In genomic region chr9:69290018-69290880, GRCm38 (mm10) we compare ENCODE assay signal across 8 mouse cellular contexts.
DNase-seq lines count a peak whose midpoint lies in the region; ATAC-seq and TF ChIP-seq lines count a peak whose summit lies in the region.

No protein-coding gene starts in this region.

- peak overlapping the region; percentile 47 for H3K4me3 ChIP-seq in bone marrow, adult 2 months (replicated peaks; ENCODE audit: control insufficient read depth, low read depth, low read length)
- peak overlapping the region; percentile 83 for H3K4me3 ChIP-seq in forebrain, embryonic 10.5 days
- peak overlapping the region; percentile 70 for H3K4me3 ChIP-seq in hindbrain, embryonic 12.5 days
- H3K4me3 ChIP-seq in limb, embryonic 14.5 days (replicated peaks; ENCODE audit: low read length): peak overlapping the region; percentile 63
- H3K4me3 ChIP-seq in midbrain, embryonic 13.5 days (replicated peaks): peak overlapping the region; percentile 59
- H3K4me3 ChIP-seq in stomach, postnatal 0 days (ENCODE audit: low read depth, low read length): peak overlapping the region; percentile 72

- no peak overlapping the region; the same call in 1 of the 2 replicates for H3K27ac ChIP-seq in bone marrow, adult 2 months (ENCODE audit: control insufficient read depth, insufficient read depth, low read depth, low read length, poor library complexity)
- H3K27ac ChIP-seq in forebrain, embryonic 10.5 days: peak overlapping the region; percentile 87
- H3K27ac ChIP-seq in hindbrain, embryonic 12.5 days: no peak overlapping the region; the same call in 1 of the 2 replicates
- H3K27ac ChIP-seq in limb, embryonic 14.5 days (replicated peaks; ENCODE audit: low read depth, low read length): no peak overlapping the region
- H3K27ac ChIP-seq in midbrain, embryonic 13.5 days: peak overlapping the region; percentile 62
- H3K27ac ChIP-seq in stomach, postnatal 0 days (replicated peaks): peak overlapping the region; percentile 49

- TF ChIP-seq CTCF in bone marrow, adult 2 months (IDR thresholded peaks at IDR 0.05; ENCODE audit: control insufficient read depth, insufficient read depth, low read length): no peak
- TF ChIP-seq CTCF in stomach, postnatal 0 days (IDR thresholded peaks at IDR 0.05; ENCODE audit: low read depth): no peak

- H3K27me3 ChIP-seq in forebrain, embryonic 10.5 days (ENCODE audit: poor library complexity, severe bottlenecking): peaks cover 64% of the 10 kb centered on the region
- peaks cover 32% of the 10 kb centered on the region for H3K27me3 ChIP-seq in hindbrain, embryonic 12.5 days
- H3K27me3 ChIP-seq in limb, embryonic 14.5 days (ENCODE audit: control insufficient read depth, insufficient read depth, low read length): peaks cover 13% of the 10 kb centered on the region; the same call in 1 of the 2 replicates
- H3K27me3 ChIP-seq in midbrain, embryonic 13.5 days: peaks cover 49% of the 10 kb centered on the region
- H3K27me3 ChIP-seq in stomach, postnatal 0 days (ENCODE audit: control insufficient read depth, insufficient read depth, low read length): 0 out of 2 replicates have a peak, but pooled peaks cover 3% of the 10 kb centered on the region

- TF ChIP-seq POLR2A in bone marrow, adult 2 months (IDR thresholded peaks at IDR 0.05; ENCODE audit: borderline replicate concordance, control insufficient read depth, low read depth, low read length): no peak
- no peak for TF ChIP-seq POLR2A in limb, embryonic 14.5 days (IDR thresholded peaks at IDR 0.05; ENCODE audit: borderline replicate concordance, extremely low read depth, insufficient read depth, insufficient read length)

- peak overlapping the region; percentile 94 for H3K4me2 ChIP-seq in hindbrain, embryonic 12.5 days (replicated peaks)
- H3K4me2 ChIP-seq in limb, embryonic 14.5 days (replicated peaks; ENCODE audit: low read depth, low read length, severe bottlenecking): peak overlapping the region; percentile 98
- peak overlapping the region; percentile 70 for H3K4me2 ChIP-seq in midbrain, embryonic 13.5 days (replicated peaks)
- H3K4me2 ChIP-seq in stomach, postnatal 0 days (replicated peaks; ENCODE audit: low read depth): peak overlapping the region; percentile 99

- H3K36me3 ChIP-seq in forebrain, embryonic 10.5 days (replicated peaks): no peaks in the 10 kb centered on the region
- no peaks in the 10 kb centered on the region for H3K36me3 ChIP-seq in hindbrain, embryonic 12.5 days
- H3K36me3 ChIP-seq in limb, embryonic 14.5 days (ENCODE audit: control insufficient read depth, insufficient read depth, low read length): no peaks in the 10 kb centered on the region
- H3K36me3 ChIP-seq in midbrain, embryonic 13.5 days: no peaks in the 10 kb centered on the region
- no peaks in the 10 kb centered on the region for H3K36me3 ChIP-seq in stomach, postnatal 0 days (ENCODE audit: control insufficient read depth, insufficient read depth, low read length)

- H3K9me3 ChIP-seq in forebrain, embryonic 10.5 days: no peaks in the 10 kb centered on the region
- H3K9me3 ChIP-seq in hindbrain, embryonic 12.5 days (replicated peaks): no peaks in the 10 kb centered on the region
- no peaks in the 10 kb centered on the region for H3K9me3 ChIP-seq in limb, embryonic 14.5 days (ENCODE audit: control insufficient read depth, low read length)
- no peaks in the 10 kb centered on the region for H3K9me3 ChIP-seq in midbrain, embryonic 13.5 days
- no peaks in the 10 kb centered on the region for H3K9me3 ChIP-seq in stomach, postnatal 0 days (ENCODE audit: control insufficient read depth, low read length)

- WGBS in bone marrow, adult 2 months: under 1% methylated on average over 72 of the region's 73 CpGs
- WGBS in forebrain, embryonic 10.5 days: under 1% methylated on average over 71 of the region's 73 CpGs
- under 1% methylated on average over 71 of the region's 73 CpGs for WGBS in hindbrain, embryonic 12.5 days
- WGBS in limb, embryonic 14.5 days: under 1% methylated on average over 61 of the region's 73 CpGs
- WGBS in midbrain, embryonic 13.5 days: under 1% methylated on average over 57 of the region's 73 CpGs
- under 1% methylated on average over 60 of the region's 73 CpGs for WGBS in stomach, postnatal 0 days

- no peak for DNase-seq in frontal cortex, postnatal 14 days (ENCODE audit: low spot score in 2 of 2)
- DNase-seq in forebrain, embryonic 10.5 days (ENCODE audit: extremely low spot score, low spot score): peak; percentile 52
- no peak for DNase-seq in limb, embryonic 14.5 days (ENCODE audit: low spot score)
- DNase-seq in stomach, postnatal 0 days (ENCODE audit: low spot score): peak; percentile 48

- H3K9ac ChIP-seq in hindbrain, embryonic 12.5 days: peak overlapping the region; percentile 72
- H3K9ac ChIP-seq in limb, embryonic 14.5 days (ENCODE audit: low read depth, low read length, severe bottlenecking): peak overlapping the region; percentile 69
- H3K9ac ChIP-seq in midbrain, embryonic 13.5 days (replicated peaks): peak overlapping the region; percentile 63
- peak overlapping the region; percentile 77 for H3K9ac ChIP-seq in stomach, postnatal 0 days (ENCODE audit: low read length)

- peak; percentile 11 for ATAC-seq in frontal cortex, adult (ENCODE audit: low TSS enrichment)
- peak; percentile 67 for ATAC-seq in hindbrain, embryonic 12.5 days (ENCODE audit: low FRiP score)
- peak; percentile 57 for ATAC-seq in limb, embryonic 14.5 days (ENCODE audit: low FRiP score, low read depth)
- ATAC-seq in midbrain, embryonic 13.5 days: peak; percentile 67
- peak; percentile 52 for ATAC-seq in stomach, postnatal 0 days (ENCODE audit: low FRiP score, low TSS enrichment)

- H3K4me1 ChIP-seq in bone marrow, adult 2 months (ENCODE audit: control insufficient read depth, insufficient read depth, low read length): no peaks in the 10 kb centered on the region
- H3K4me1 ChIP-seq in forebrain, embryonic 10.5 days: peaks cover 60% of the 10 kb centered on the region
- peaks cover 20% of the 10 kb centered on the region for H3K4me1 ChIP-seq in hindbrain, embryonic 12.5 days
- peaks cover 13% of the 10 kb centered on the region; the same call in 1 of the 2 replicates for H3K4me1 ChIP-seq in limb, embryonic 14.5 days (ENCODE audit: control insufficient read depth, insufficient read depth, low read length)
- peaks cover 22% of the 10 kb centered on the region for H3K4me1 ChIP-seq in midbrain, embryonic 13.5 days (replicated peaks)
- H3K4me1 ChIP-seq in stomach, postnatal 0 days (replicated peaks; ENCODE audit: control insufficient read depth, insufficient read depth): no peaks in the 10 kb centered on the region

- TF ChIP-seq EP300 in stomach, postnatal 0 days (optimal IDR thresholded peaks at IDR 0.05): no peak

Comparison
In these comparisons a context has a peak if more than half of its experiments do, and no peak if none do; other contexts are left out.
1. ATAC-seq: peak in every context shown above with its lines; median percentile 67 in hindbrain, embryonic 12.5 days; 67 in midbrain, embryonic 13.5 days; 57 in limb, embryonic 14.5 days; 52 in stomach, postnatal 0 days; 11 in frontal cortex, adult.
2. DNase-seq: peak in forebrain, embryonic 10.5 days (single experiment) and stomach, postnatal 0 days (single experiment); none in frontal cortex, postnatal 14 days (0 of 2) and limb, embryonic 14.5 days (single experiment).
3. H3K27ac ChIP-seq: peak in forebrain, embryonic 10.5 days (single experiment), midbrain, embryonic 13.5 days (single experiment) and stomach, postnatal 0 days (single experiment); none in bone marrow, adult 2 months (single experiment), hindbrain, embryonic 12.5 days (single experiment) and limb, embryonic 14.5 days (single experiment).
4. Peak in every context shown above with its lines, with median percentiles within 50 percentile points of each other: H3K4me3 ChIP-seq, H3K4me2 ChIP-seq and H3K9ac ChIP-seq.